Mouse (Mus musculus): ENCODE data around the gene Npdc1. TPM values are rescaled to one million over a fixed set of nuclear protein-coding genes. Genes with fewer than 3 reads are reported as not detected.

Npdc1 gene
- polyA plus RNA-seq (2015; fragmentation: Nextera tagmentation; extraction: Ambion mirVana): 41.3 and 52.5 TPM in 2 replicates

DNA sequence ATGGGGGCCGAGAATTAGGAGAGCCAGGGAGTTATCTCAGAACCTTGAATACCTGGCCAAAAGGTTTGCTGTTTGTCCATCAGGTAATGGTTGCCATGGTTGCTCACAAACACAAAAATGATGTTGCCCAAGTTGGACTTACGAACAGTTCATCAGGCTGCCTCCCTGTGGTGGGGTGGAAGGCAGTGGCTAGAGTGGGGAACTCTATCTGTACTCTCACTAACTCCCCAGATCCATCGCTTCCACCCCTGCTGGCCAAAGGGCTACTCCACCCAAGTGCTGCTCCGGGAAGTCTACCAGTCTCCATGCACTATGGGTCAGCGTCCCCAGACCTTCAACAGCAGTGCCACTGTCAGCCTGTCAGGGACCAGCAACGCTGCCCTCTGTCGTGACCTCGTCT, at the start of gene Npdc1:
TSS of gene Npdc1 (plus strand) at position 301 of the 400 bp plus-strand sequence.
- Histone ChIP-seq H3K36me3 (no peaks in the 10 kb centered on the region), H3K4me2 (no peak within 1 kb of the TSS), H3K4me3 (replicated peaks) (no peak within 1 kb of the TSS), H3K27ac (no peak within 1 kb of the TSS), H3K27me3 (peaks cover 96% of the 10 kb centered on the region), H3K4me1 (peaks cover 48% of the 10 kb centered on the region), H3K9me3 (replicated peaks) (no peaks in the 10 kb centered on the region), H3K9ac (no peak within 1 kb of the TSS)
- 71% methylated on average over 8 of the region's 8 CpGs for WGBS
- ATAC-seq (replicated peaks; ENCODE audit: low FRiP score): no peak

DNA sequence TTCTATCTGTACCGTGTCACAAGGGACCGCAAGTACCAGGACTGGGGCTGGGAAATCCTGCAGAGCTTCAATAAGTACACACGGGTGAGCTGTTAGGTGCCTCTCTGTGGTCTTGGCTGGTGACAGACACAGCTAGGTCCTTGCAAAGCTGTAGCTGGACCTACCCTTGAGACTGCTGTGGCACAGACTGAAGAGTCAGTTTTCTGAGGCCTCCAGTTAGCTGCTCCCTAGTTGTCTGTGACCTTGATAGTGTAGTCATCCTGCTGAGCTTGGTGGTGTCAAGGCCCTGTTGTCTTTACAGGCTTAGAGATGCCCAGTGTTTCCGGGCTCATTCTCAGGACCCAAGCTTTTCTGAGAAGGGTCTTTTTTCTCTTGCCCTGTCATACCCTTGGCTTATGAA, 49.7 kb upstream of the Npdc1 start:
- 94% methylated on average over 4 of the region's 4 CpGs for WGBS

GRCm38 (mm10) chr2:25350701-25351100, 48.5 kb upstream of the Npdc1 start:
- H3K4me2 ChIP-seq: no peak overlapping the region
- no peak overlapping the region for H3K9ac ChIP-seq
- H3K9me3 ChIP-seq (replicated peaks): no peaks in the 10 kb centered on the region
- no peaks in the 10 kb centered on the region for H3K27me3 ChIP-seq
- ATAC-seq (replicated peaks; ENCODE audit: low FRiP score): no peak
- H3K36me3 ChIP-seq: peaks cover 75% of the 10 kb centered on the region
- H3K27ac ChIP-seq: no peak overlapping the region
- WGBS: 92% methylated on average over 3 of the region's 3 CpGs
- H3K4me3 ChIP-seq (replicated peaks): no peak overlapping the region
- H3K4me1 ChIP-seq: peaks cover 10% of the 10 kb centered on the region

More for the DNA sequence above, 49.7 kb upstream of the Npdc1 start:
- no peaks in the 10 kb centered on the region for H3K4me1 ChIP-seq
- H3K36me3 ChIP-seq: peaks cover 87% of the 10 kb centered on the region
- H3K9ac ChIP-seq: no peak overlapping the region
- H3K27me3 ChIP-seq: no peaks in the 10 kb centered on the region
- no peak for ATAC-seq (replicated peaks; ENCODE audit: low FRiP score)
- H3K4me3 ChIP-seq (replicated peaks): no peak overlapping the region
- no peak overlapping the region for H3K27ac ChIP-seq
- H3K4me2 ChIP-seq: no peak overlapping the region
- no peaks in the 10 kb centered on the region for H3K9me3 ChIP-seq (replicated peaks)

- H3K36me3 ChIP-seq: peaks cover 42% of the 10 kb centered on the region
- H3K27me3 ChIP-seq: no peaks in the 10 kb centered on the region
- no peak for ATAC-seq (replicated peaks; ENCODE audit: low FRiP score)
- no peak overlapping the region for H3K9ac ChIP-seq
- H3K4me3 ChIP-seq (replicated peaks): no peak overlapping the region
- peaks cover 23% of the 10 kb centered on the region for H3K4me1 ChIP-seq
- WGBS: 89% methylated on average over 6 of the region's 6 CpGs
- H3K9me3 ChIP-seq (replicated peaks): no peaks in the 10 kb centered on the region
- H3K27ac ChIP-seq: no peak overlapping the region
- H3K4me2 ChIP-seq: no peak overlapping the region
These were observed 44.9 kb upstream of the Npdc1 start for GRCm38 (mm10) chr2:25354211-25354610.

GRCm38 (mm10) chr2:25355419-25356066, 43.6 kb upstream of the Npdc1 start:
- Histone ChIP-seq H3K4me3 (replicated peaks) (peak overlapping the region; percentile 61), H3K36me3 (peaks cover 28% of the 10 kb centered on the region), H3K9ac (peak overlapping the region; percentile 51), H3K9me3 (replicated peaks) (no peaks in the 10 kb centered on the region), H3K27me3 (no peaks in the 10 kb centered on the region), H3K4me2 (peak overlapping the region; percentile 92), H3K27ac (no peak overlapping the region), H3K4me1 (peaks cover 23% of the 10 kb centered on the region)
- ATAC-seq (replicated peaks; ENCODE audit: low FRiP score): no peak; the same call in 1 of the 2 replicates
- 36% methylated on average over 18 of the region's 18 CpGs for WGBS

GRCm38 (mm10) chr2:25356208-25357079, 42.7 kb upstream of the Npdc1 start, which contains the start of gene Dpp7:
Dpp7 (minus strand) TSS chr2:25356359.
- H3K27me3 ChIP-seq: no peaks in the 10 kb centered on the region
- H3K27ac ChIP-seq: no peak within 1 kb of the TSS
- ATAC-seq (replicated peaks; ENCODE audit: low FRiP score): peak; percentile 82
- peak within 1 kb of the TSS; percentile 61 for H3K4me3 ChIP-seq (replicated peaks)
- peaks cover 24% of the 10 kb centered on the region for H3K4me1 ChIP-seq
- 2% methylated on average over 13 of the region's 13 CpGs for WGBS
- peak within 1 kb of the TSS; percentile 51 for H3K9ac ChIP-seq
- no peaks in the 10 kb centered on the region for H3K9me3 ChIP-seq (replicated peaks)
- peaks cover 19% of the 10 kb centered on the region for H3K36me3 ChIP-seq
- peak within 1 kb of the TSS; percentile 92 for H3K4me2 ChIP-seq

- no peaks in the 10 kb centered on the region for H3K36me3 ChIP-seq
- no peak overlapping the region for H3K27ac ChIP-seq
- ATAC-seq (replicated peaks; ENCODE audit: low FRiP score): no peak
- H3K9me3 ChIP-seq (replicated peaks): no peaks in the 10 kb centered on the region
- no peak overlapping the region for H3K4me2 ChIP-seq
- WGBS: 73% methylated on average over 4 of the region's 4 CpGs
- peaks cover 8% of the 10 kb centered on the region; the same call in 1 of the 2 replicates for H3K27me3 ChIP-seq
- peaks cover 56% of the 10 kb centered on the region for H3K4me1 ChIP-seq
- H3K9ac ChIP-seq: no peak overlapping the region
- no peak overlapping the region for H3K4me3 ChIP-seq (replicated peaks)
These were observed 39.3 kb upstream of the Npdc1 start for GRCm38 (mm10) chr2:25359848-25360247.

DNA sequence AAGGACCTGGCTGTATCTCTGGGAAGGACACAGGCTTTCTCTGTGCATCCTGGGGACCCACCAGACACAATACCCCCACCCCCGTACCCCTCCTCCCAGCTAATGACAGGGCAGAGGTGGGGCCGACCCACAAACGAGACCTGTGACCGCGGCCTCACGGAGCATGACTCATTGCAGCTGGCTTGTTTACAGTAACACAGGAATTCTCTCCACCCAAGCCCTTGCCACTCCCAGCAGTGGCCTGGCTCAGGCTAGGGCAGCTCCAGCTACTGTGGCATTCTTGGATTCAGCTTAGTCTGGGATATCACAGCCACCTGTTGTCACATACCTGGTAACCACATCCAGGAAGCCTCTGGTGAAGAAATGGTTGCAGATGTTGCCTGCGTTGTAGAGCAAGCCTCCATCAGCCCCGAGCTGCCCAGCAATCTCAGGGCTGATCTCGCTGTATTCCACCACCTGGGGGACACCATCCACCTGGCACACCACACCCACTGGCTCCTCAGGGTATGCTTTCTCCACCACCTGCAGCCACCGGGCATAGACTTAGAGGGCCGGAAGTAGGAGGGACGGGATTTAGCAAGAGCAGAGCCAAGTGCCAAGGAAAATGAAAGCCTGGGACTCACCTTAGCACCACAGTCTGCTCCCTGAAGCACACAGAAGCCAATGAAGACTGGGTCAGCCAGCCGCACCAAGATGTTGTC, 35.5 kb upstream of the Npdc1 start:
- Histone ChIP-seq H3K4me2 (peak overlapping the region; percentile 95; the same call in 1 of the 2 replicates), H3K4me1 (peaks cover 38% of the 10 kb centered on the region), H3K36me3 (no peaks in the 10 kb centered on the region), H3K27me3 (peaks cover 19% of the 10 kb centered on the region; the same call in 1 of the 2 replicates), H3K9me3 (replicated peaks) (no peaks in the 10 kb centered on the region), H3K4me3 (replicated peaks) (no peak overlapping the region), H3K27ac (no peak overlapping the region), H3K9ac (no peak overlapping the region)
- WGBS: 52% methylated on average over 13 of the region's 13 CpGs
- 0 out of 2 replicates have a peak, but pooled peaks have one; percentile 10 for ATAC-seq (replicated peaks; ENCODE audit: low FRiP score)

- Histone ChIP-seq H3K36me3 (no peaks in the 10 kb centered on the region), H3K27ac (no peak overlapping the region), H3K9me3 (replicated peaks) (no peaks in the 10 kb centered on the region), H3K9ac (no peak overlapping the region), H3K4me3 (replicated peaks) (peak overlapping the region; percentile 64; the same call in 1 of the 2 replicates), H3K4me2 (peak overlapping the region; percentile 95), H3K4me1 (peaks cover 38% of the 10 kb centered on the region), H3K27me3 (peaks cover 21% of the 10 kb centered on the region; the same call in 1 of the 2 replicates)
- no peak for ATAC-seq (replicated peaks; ENCODE audit: low FRiP score)
- 87% methylated on average over 4 of the region's 4 CpGs for WGBS
These were observed 34.8 kb upstream of the Npdc1 start for GRCm38 (mm10) chr2:25364313-25364712.

GRCm38 (mm10) chr2:25364761-25365090, 34.4 kb upstream of the Npdc1 start:
- peaks cover 22% of the 10 kb centered on the region; the same call in 1 of the 2 replicates for H3K27me3 ChIP-seq
- H3K9ac ChIP-seq: peak overlapping the region; percentile 60
- H3K4me2 ChIP-seq: peak overlapping the region; percentile 95
- no peak overlapping the region for H3K27ac ChIP-seq
- H3K9me3 ChIP-seq (replicated peaks): no peaks in the 10 kb centered on the region
- peak; percentile 4; the same call in 1 of the 2 replicates for ATAC-seq (replicated peaks; ENCODE audit: low FRiP score)
- peak overlapping the region; percentile 64 for H3K4me3 ChIP-seq (replicated peaks)
- no peaks in the 10 kb centered on the region for H3K36me3 ChIP-seq
- WGBS: 28% methylated on average over 9 of the region's 9 CpGs
- peaks cover 38% of the 10 kb centered on the region for H3K4me1 ChIP-seq

- peak within 1 kb of the TSS; percentile 60 for H3K9ac ChIP-seq
- H3K27ac ChIP-seq: peak within 1 kb of the TSS; percentile 52; the same call in 1 of the 2 replicates
- WGBS: under 1% methylated on average over 54 of the region's 54 CpGs
- no peaks in the 10 kb centered on the region for H3K36me3 ChIP-seq
- peaks cover 22% of the 10 kb centered on the region; the same call in 1 of the 2 replicates for H3K27me3 ChIP-seq
- no peaks in the 10 kb centered on the region for H3K9me3 ChIP-seq (replicated peaks)
- peak within 1 kb of the TSS; percentile 64 for H3K4me3 ChIP-seq (replicated peaks)
- peak within 1 kb of the TSS; percentile 95 for H3K4me2 ChIP-seq
- ATAC-seq (replicated peaks; ENCODE audit: low FRiP score): peak; percentile 84
- H3K4me1 ChIP-seq: peaks cover 38% of the 10 kb centered on the region
These were observed 33.9 kb upstream of the Npdc1 start, which contains the start of gene Uap1l1 for GRCm38 (mm10) chr2:25365091-25365761. Uap1l1 (minus strand) TSS chr2:25365682.

Data from kidney, embryonic 15.5 days (tissue).